Mouse (Mus musculus) ES-Bruce4 (cell line): ENCODE measurements around the gene Map6.

ENCODE experiments used
- EP300 ChIP-seq: IDR thresholded peaks from 2 replicates; pipeline ENCODE4 v1.6.1; 2011; ENCODE audit warnings: low read depth, low read length; ENCODE audit not compliant: insufficient read depth
- POLR2A ChIP-seq: IDR thresholded peaks from one replicate; pipeline ENCODE4 v1.8.1; 2011; ENCODE audit warnings: low read length; ENCODE audit not compliant: insufficient read depth

- TF ChIP-seq POLR2A, result no peak
- TF ChIP-seq EP300, result no peak
Measured at GRCm38 (mm10) chr7:99343577-99343976, 76.3 kb downstream of the Map6 start.
